ENCODE assay signal across 8 mouse cellular contexts in the genomic region with DNA sequence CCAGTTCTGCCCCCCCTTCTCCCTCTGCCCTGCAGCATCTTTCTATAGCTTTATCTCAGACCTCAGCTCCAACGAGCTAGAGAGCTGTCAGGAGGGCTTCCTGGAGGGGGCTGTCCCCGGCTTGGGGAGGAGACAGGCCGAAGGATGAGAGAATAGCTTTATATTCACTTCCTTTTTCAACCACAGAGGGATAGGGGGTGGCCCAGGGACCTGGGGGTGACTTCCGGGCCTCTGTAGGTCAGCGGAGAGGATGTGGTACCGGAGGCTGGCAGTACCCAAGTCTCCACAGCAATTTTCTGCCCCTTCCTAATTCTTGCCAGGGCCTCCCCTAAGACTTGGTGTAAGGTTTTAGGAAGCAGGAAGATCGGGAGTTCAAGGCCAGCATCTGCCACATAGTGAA. TPM values are rescaled to one million over a fixed set of nuclear protein-coding genes. Genes with fewer than 3 reads are reported as not detected.
DNase-seq lines count a peak whose midpoint lies in the region; ATAC-seq lines count a peak whose summit lies in the region.

No protein-coding gene starts in this region.

- no peak overlapping the region for H3K4me2 ChIP-seq in midbrain, embryonic 14.5 days (ENCODE audit: low read length)
- peak overlapping the region; percentile 40; the same call in 1 of the 2 replicates for H3K4me2 ChIP-seq in heart, embryonic 16.5 days (ENCODE audit: low read depth, low read length)

- H3K4me1 ChIP-seq in midbrain, embryonic 10.5 days = peaks cover 57% of the 10 kb centered on the region
- peaks cover 26% of the 10 kb centered on the region for H3K4me1 ChIP-seq in midbrain, embryonic 14.5 days (ENCODE audit: control insufficient read depth, insufficient read depth, low read length)
- H3K4me1 ChIP-seq in heart, embryonic 16.5 days (ENCODE audit: control insufficient read depth, insufficient read depth, low read length) = peaks cover 43% of the 10 kb centered on the region

- no peaks in the 10 kb centered on the region for H3K27me3 ChIP-seq in midbrain, embryonic 10.5 days (ENCODE audit: low read depth, poor library complexity, severe bottlenecking)
- H3K27me3 ChIP-seq in midbrain, embryonic 14.5 days (ENCODE audit: control insufficient read depth, insufficient read depth, low read length) = no peaks in the 10 kb centered on the region
- no peaks in the 10 kb centered on the region for H3K27me3 ChIP-seq in heart, embryonic 16.5 days (ENCODE audit: control insufficient read depth, insufficient read depth, low read length)

- H3K9me3 ChIP-seq in midbrain, embryonic 10.5 days (replicated peaks) = no peaks in the 10 kb centered on the region
- H3K9me3 ChIP-seq in midbrain, embryonic 14.5 days (ENCODE audit: control insufficient read depth, low read length) = no peaks in the 10 kb centered on the region
- H3K9me3 ChIP-seq in heart, embryonic 16.5 days (replicated peaks; ENCODE audit: control insufficient read depth, low read length) = no peaks in the 10 kb centered on the region

- ATAC-seq in midbrain, embryonic 14.5 days (ENCODE audit: low FRiP score, low TSS enrichment) = no peak
- ATAC-seq in heart, embryonic 16.5 days (replicated peaks; ENCODE audit: extremely low read depth, insufficient read depth, low FRiP score) = no peak
- peak; percentile 59 for ATAC-seq in megakaryocyte, adult 5-6 weeks (ENCODE audit: poor library complexity, severe bottlenecking)

- DNase-seq in midbrain, embryonic 10.5 days (ENCODE audit: low spot score) = no peak
- DNase-seq in midbrain, embryonic 14.5 days = no peak
- DNase-seq in thymus, postnatal 36 days = peak; percentile 35 to 61
- DNase-seq in cerebellum, adult 18-20 months = no peak
- DNase-seq in layer of hippocampus, postnatal 36 days = no peak
- no peak for DNase-seq in kidney, adult 8-10 months

- peak overlapping the region; percentile 46; the same call in 1 of the 2 replicates for H3K27ac ChIP-seq in midbrain, embryonic 10.5 days (replicated peaks)
- no peak overlapping the region for H3K27ac ChIP-seq in midbrain, embryonic 14.5 days (replicated peaks; ENCODE audit: low read depth, low read length)
- peak overlapping the region; percentile 68 for H3K27ac ChIP-seq in heart, embryonic 16.5 days (ENCODE audit: low read length)

- H3K9ac ChIP-seq in midbrain, embryonic 14.5 days (replicated peaks; ENCODE audit: low read length) = no peak overlapping the region
- peak overlapping the region; percentile 60 for H3K9ac ChIP-seq in heart, embryonic 16.5 days (ENCODE audit: low read length)

- H3K36me3 ChIP-seq in midbrain, embryonic 10.5 days = peaks cover 34% of the 10 kb centered on the region
- peaks cover 24% of the 10 kb centered on the region for H3K36me3 ChIP-seq in midbrain, embryonic 14.5 days (ENCODE audit: control insufficient read depth, insufficient read depth, low read length)
- peaks cover 9% of the 10 kb centered on the region for H3K36me3 ChIP-seq in heart, embryonic 16.5 days (ENCODE audit: control insufficient read depth, insufficient read depth)

- H3K4me3 ChIP-seq in midbrain, embryonic 10.5 days = 0 out of 2 replicates have a peak overlapping the region, but pooled peaks have one; percentile 18
- no peak overlapping the region for H3K4me3 ChIP-seq in midbrain, embryonic 14.5 days (replicated peaks; ENCODE audit: low read depth, low read length)
- H3K4me3 ChIP-seq in heart, embryonic 16.5 days (ENCODE audit: low read length) = no peak overlapping the region

- WGBS in midbrain, embryonic 10.5 days = 76% methylated on average over 7 of the region's 7 CpGs
- WGBS in midbrain, embryonic 14.5 days = 79% methylated on average over 7 of the region's 7 CpGs
- 62% methylated on average over 7 of the region's 7 CpGs for WGBS in heart, embryonic 16.5 days

RNA-seq across cellular contexts. Expression of gene Unc119, which starts 2.5 kb away (rescaled TPM):
- polyA plus RNA-seq in midbrain, embryonic 10.5 days (2016; fragmentation: Nextera tagmentation; extraction: Ambion mirVana) = 57.7 and 61.7 TPM in 2 replicates
- 78.3 and 98.1 TPM in 2 replicates for polyA plus RNA-seq in midbrain, embryonic 14.5 days (2014; fragmentation: Nextera tagmentation; extraction: Ambion mirVana)
- 34.0 and 37.1 TPM in 2 replicates for polyA plus RNA-seq in heart, embryonic 16.5 days (2015; fragmentation: Nextera tagmentation; extraction: Ambion mirVana)
- total RNA-seq in megakaryocyte, adult 5-6 weeks (2015) = 94.0 and 96.6 TPM in 2 replicates
- 54.2 and 56.7 TPM in 2 replicates for total RNA-seq in megakaryocyte, adult 5-6 weeks (2017)
- total RNA-seq in layer of hippocampus, postnatal 36 days (2021) = 10 to 100 TPM; 31.6 to 36.4 TPM

RNA-seq across cellular contexts. Expression of gene Pigs, which starts 17.6 kb away (rescaled TPM):
- polyA plus RNA-seq in midbrain, embryonic 10.5 days (2016; fragmentation: Nextera tagmentation; extraction: Ambion mirVana) = 74.0 and 78.5 TPM in 2 replicates
- 54.7 and 63.6 TPM in 2 replicates for polyA plus RNA-seq in midbrain, embryonic 14.5 days (2014; fragmentation: Nextera tagmentation; extraction: Ambion mirVana)
- 52.3 and 56.3 TPM in 2 replicates for polyA plus RNA-seq in heart, embryonic 16.5 days (2015; fragmentation: Nextera tagmentation; extraction: Ambion mirVana)
- total RNA-seq in megakaryocyte, adult 5-6 weeks (2015) = 31.8 and 33.5 TPM in 2 replicates
- 21.5 and 22.4 TPM in 2 replicates for total RNA-seq in megakaryocyte, adult 5-6 weeks (2017)
- total RNA-seq in layer of hippocampus, postnatal 36 days (2021) = 10 to 100 TPM; 57.9 to 59.0 TPM

RNA-seq across cellular contexts. Expression of gene Aldoc, which starts 23.0 kb away (rescaled TPM):
- polyA plus RNA-seq in midbrain, embryonic 10.5 days (2016; fragmentation: Nextera tagmentation; extraction: Ambion mirVana) = 1.5 and 1.6 TPM in 2 replicates
- polyA plus RNA-seq in midbrain, embryonic 14.5 days (2014; fragmentation: Nextera tagmentation; extraction: Ambion mirVana) = 71.2 and 89.5 TPM in 2 replicates
- 29.0 and 30.7 TPM in 2 replicates for polyA plus RNA-seq in heart, embryonic 16.5 days (2015; fragmentation: Nextera tagmentation; extraction: Ambion mirVana)
- total RNA-seq in megakaryocyte, adult 5-6 weeks (2015) = 0.62 and 1.7 TPM in 2 replicates
- 1.0 and 1.6 TPM in 2 replicates for total RNA-seq in megakaryocyte, adult 5-6 weeks (2017)
- total RNA-seq in layer of hippocampus, postnatal 36 days (2021) = 100 to 1,000 TPM; 781 to 864 TPM

RNA-seq across cellular contexts. Expression of gene Foxn1, which starts 40.6 kb away (rescaled TPM):
- polyA plus RNA-seq in midbrain, embryonic 10.5 days (2016; fragmentation: Nextera tagmentation; extraction: Ambion mirVana) = not detected in 2 replicates
- not detected in 2 replicates for polyA plus RNA-seq in midbrain, embryonic 14.5 days (2014; fragmentation: Nextera tagmentation; extraction: Ambion mirVana)
- 4.1 and 7.9 TPM in 2 replicates for polyA plus RNA-seq in heart, embryonic 16.5 days (2015; fragmentation: Nextera tagmentation; extraction: Ambion mirVana)
- total RNA-seq in megakaryocyte, adult 5-6 weeks (2015) = not detected in 2 replicates
- not detected in 2 replicates for total RNA-seq in megakaryocyte, adult 5-6 weeks (2017)
- not detected for total RNA-seq in layer of hippocampus, postnatal 36 days (2021)

RNA-seq across cellular contexts. Expression of gene Spag5, which starts 44.5 kb away (rescaled TPM):
- 63.4 and 64.2 TPM in 2 replicates for polyA plus RNA-seq in midbrain, embryonic 10.5 days (2016; fragmentation: Nextera tagmentation; extraction: Ambion mirVana)
- polyA plus RNA-seq in midbrain, embryonic 14.5 days (2014; fragmentation: Nextera tagmentation; extraction: Ambion mirVana) = 5.8 and 8.7 TPM in 2 replicates
- 27.7 and 28.5 TPM in 2 replicates for polyA plus RNA-seq in heart, embryonic 16.5 days (2015; fragmentation: Nextera tagmentation; extraction: Ambion mirVana)
- total RNA-seq in megakaryocyte, adult 5-6 weeks (2015) = 23.6 and 31.6 TPM in 2 replicates
- 60.7 and 63.2 TPM in 2 replicates for total RNA-seq in megakaryocyte, adult 5-6 weeks (2017)
- total RNA-seq in layer of hippocampus, postnatal 36 days (2021) = 10 to 100 TPM in 1 of 2 experiments, 1 to 10 TPM in 1; 6.9 to 10.1 TPM

Comparison
In these comparisons a context has a peak if more than half of its experiments do, and no peak if none do; other contexts are left out.
1. RNA of gene Aldoc, which starts 23.0 kb away (polyA plus RNA-seq): 71.2 to 89.5 TPM in midbrain, embryonic 14.5 days and 29.0 to 30.7 TPM in heart, embryonic 16.5 days; 1.5 to 1.6 TPM in midbrain, embryonic 10.5 days; every median in the first group is over 10 times any median in the second.
2. DNase-seq: peak in thymus, postnatal 36 days (2 of 2); none in midbrain, embryonic 10.5 days (single experiment), midbrain, embryonic 14.5 days (single experiment), cerebellum, adult 18-20 months (0 of 2), layer of hippocampus, postnatal 36 days (0 of 2) and kidney, adult 8-10 months (0 of 2).